Mouse (Mus musculus) embryonic facial prominence, embryonic 10.5 days (tissue): ENCODE results near the gene Ube3b. TPM values are rescaled to one million over a fixed set of nuclear protein-coding genes. Genes with fewer than 3 reads are reported as not detected.

Experiments
- DNase-seq: peaks from one replicate; pipeline ENCODE4 v3.0.0-alpha.2; 2017; ENCODE audit warnings: low spot score
- H3K27ac ChIP-seq: fragments of 300-500 bp; sonication (generic); replicated peaks from 2 replicates; pipeline ENCODE4 v1.5.1; 2016; ENCODE audit warnings: mild to moderate bottlenecking
- H3K27me3 ChIP-seq: fragments of 300-500 bp; sonication (generic); replicated peaks from 2 replicates; pipeline ENCODE4 v1.6.1; 2016; ENCODE audit warnings: low read depth, mild to moderate bottlenecking; ENCODE audit not compliant: poor library complexity, severe bottlenecking
- H3K36me3 ChIP-seq: fragments of 300-500 bp; sonication (generic); replicated peaks from 2 replicates; pipeline ENCODE4 v1.6.1; 2016; ENCODE audit warnings: mild to moderate bottlenecking, moderate library complexity
- H3K4me1 ChIP-seq: fragments of 300-500 bp; sonication (generic); 2 replicates; pipeline ENCODE4 v1.6.1; 2016
- H3K4me3 ChIP-seq: fragments of 300-500 bp; sonication (generic); 2 replicates; pipeline ENCODE4 v1.5.1; 2016; ENCODE audit warnings: mild to moderate bottlenecking, moderate library complexity
- H3K9me3 ChIP-seq: fragments of 300-500 bp; sonication (generic); 2 replicates; pipeline ENCODE4 v1.6.1; 2016; ENCODE audit warnings: mild to moderate bottlenecking
- WGBS: fragments of 180-500 bp; shearing (Covaris S2); methylation state at CpG from one replicate; pipeline ENCODE4 v1.1.7; 2016; 5-methylcytosine and 5-hydroxymethylcytosine counted together
- microRNA-seq: library from miRNA; unstranded; fragments of <30 nt; microRNA quantifications from one replicate; pipeline ENCODE4, GENCODE M21; 2017
- polyA plus RNA-seq: library from polyadenylated mRNA; unstranded; fragments of >200 nt; fragmentation: Nextera tagmentation; extraction: Ambion mirVana; gene quantifications from 2 replicates; pipeline ENCODE4 v1.2.1, GENCODE M21; 2016

Ube3b gene
- polyA plus RNA-seq, 1 experiment from 2014 or later: 54.3 TPM

GRCm38 (mm10) chr5:114468007-114468406 lies 87.6 kb downstream of the Ube3b start:
- no peak for DNase-seq
- Histone ChIP-seq H3K27ac (peak overlapping the region; percentile 85), H3K4me3 (peak overlapping the region; percentile 50), H3K4me1 (peaks cover 72% of the 10 kb centered on the region), H3K9me3 (peaks cover 5% of the 10 kb centered on the region; the same call in 1 of the 2 replicates), H3K27me3 (peaks cover 16% of the 10 kb centered on the region), H3K36me3 (no peaks in the 10 kb centered on the region)
- WGBS: 62% methylated on average over 4 of the region's 4 CpGs

GRCm38 (mm10) chr5:114470359-114470758 lies 90.0 kb downstream of the Ube3b start:
- peaks cover 67% of the 10 kb centered on the region for H3K4me1 ChIP-seq
- H3K9me3 ChIP-seq: peaks cover 5% of the 10 kb centered on the region; the same call in 1 of the 2 replicates
- no peak for DNase-seq
- no peak overlapping the region for H3K4me3 ChIP-seq
- 72% methylated on average over 3 of the region's 3 CpGs for WGBS
- no peaks in the 10 kb centered on the region for H3K36me3 ChIP-seq
- H3K27me3 ChIP-seq: peaks cover 18% of the 10 kb centered on the region
- H3K27ac ChIP-seq: no peak overlapping the region

Small RNA genes lying within 50 kb of the gene (microRNA-seq; reads per million reads assigned to microRNA genes)
- gene Mir7027: not detected

Other genes with a start within 250 kb of the Ube3b start
- 3.2 and 4.4 TPM in 2 replicates for gene Acacb, start 234.1 kb upstream of the Ube3b start, polyA plus RNA-seq
- 1.00 and 1.1 TPM in 2 replicates for gene Foxn4, start 106.8 kb upstream of the Ube3b start, polyA plus RNA-seq
- gene Myo1h, start 91.4 kb upstream of the Ube3b start, polyA plus RNA-seq: 0.94 and 1.2 TPM in 2 replicates
- gene Kctd10, start 99 bp upstream of the Ube3b start, polyA plus RNA-seq: 112 and 116 TPM in 2 replicates
- 33.2 and 34.4 TPM in 2 replicates for gene Mmab, start 63.5 kb downstream of the Ube3b start, polyA plus RNA-seq
- gene Mvk, start 63.7 kb downstream of the Ube3b start, polyA plus RNA-seq: 54.9 and 55.0 TPM in 2 replicates
- gene Fam222a, start 187.4 kb downstream of the Ube3b start, polyA plus RNA-seq: 2.3 and 3.8 TPM in 2 replicates